Mouse (Mus musculus) bone marrow, adult 2 months (tissue): ENCODE results near the gene Gabrr3.

Source experiments
- CTCF ChIP-seq: fragments of 200-500 bp; IDR thresholded peaks from 2 replicates; pipeline ENCODE4 v1.5.1; 2011; ENCODE audit warnings: low read length, control low read depth; ENCODE audit not compliant: control insufficient read depth, insufficient read depth
- POLR2A ChIP-seq: fragments of 200-500 bp; IDR thresholded peaks from 2 replicates; pipeline ENCODE4 v1.6.1; 2011; ENCODE audit warnings: low read depth, mild to moderate bottlenecking, control low read depth, low read length, borderline replicate concordance; ENCODE audit not compliant: control insufficient read depth

DNA sequence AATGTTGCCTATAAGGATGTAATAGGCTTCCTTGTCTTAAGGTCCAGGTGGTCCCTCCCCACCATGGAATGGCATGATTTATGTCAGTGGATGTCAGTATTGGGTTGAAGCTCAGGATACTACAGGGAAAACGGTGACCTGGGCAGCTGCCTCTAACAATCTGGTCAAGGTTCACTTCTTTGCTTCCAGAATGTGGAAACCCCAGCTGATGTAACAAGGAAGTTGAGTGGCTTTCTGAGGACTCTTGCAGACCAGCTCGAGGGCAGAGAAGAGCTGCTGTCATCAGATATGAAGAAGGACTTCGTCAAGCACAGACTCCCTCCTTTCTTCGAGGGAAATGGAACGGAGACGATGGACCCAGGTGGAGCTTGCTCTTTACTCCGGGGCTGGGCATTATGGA, 80.1 kb downstream of the Gabrr3 start:
- TF ChIP-seq POLR2A, result no peak
- no peak for TF ChIP-seq CTCF
